Mouse (Mus musculus): ENCODE results near the gene Kmt2e.

- TF ChIP-seq CTCF (IDR thresholded peaks at IDR 0.05; ENCODE audit: extremely low read depth, insufficient read depth, low read length) = peak; percentile 34; the same call in 1 of the 2 replicates
- no peak for TF ChIP-seq POLR2A (IDR thresholded peaks at IDR 0.05; ENCODE audit: extremely low read depth, insufficient read depth, low read length)
Measured at GRCm38 (mm10) chr5:23415571-23416285, 18.5 kb upstream of the Kmt2e start.
